Mouse (Mus musculus): Measurements from ENCODE around the gene Immp2l.
"Not testable (repeated sequence)": the region's sequence is repeated elsewhere in the genome, so short reads cannot be mapped to it uniquely, and the experiment has no call there.

Gene Immp2l

GRCm38 (mm10) chr12:41647675-41648074, 623.8 kb downstream of the Immp2l start:
- no peak for DNase-seq (ENCODE audit: low read depth in 2 of 2, low spot score in 2 of 2)

- no peak for DNase-seq (ENCODE audit: low read depth in 2 of 2, low spot score in 2 of 2)
These were observed 626.1 kb downstream of the Immp2l start for GRCm38 (mm10) chr12:41649826-41650541.

GRCm38 (mm10) chr12:41668280-41668679, 644.4 kb downstream of the Immp2l start:
- DNase-seq (ENCODE audit: low read depth in 2 of 2, low spot score in 2 of 2) = no peak

- DNase-seq (ENCODE audit: low read depth in 2 of 2, low spot score in 2 of 2) = no peak
These were observed 645.6 kb downstream of the Immp2l start for GRCm38 (mm10) chr12:41669481-41669880.

GRCm38 (mm10) chr12:41674861-41675260, 651.0 kb downstream of the Immp2l start:
- no peak for DNase-seq (ENCODE audit: low read depth in 2 of 2, low spot score in 2 of 2)

GRCm38 (mm10) chr12:41680141-41680540, 656.3 kb downstream of the Immp2l start:
- no peak for DNase-seq (ENCODE audit: low read depth in 2 of 2, low spot score in 2 of 2)

- no peak for DNase-seq (ENCODE audit: low read depth in 2 of 2, low spot score in 2 of 2)
These were observed 658.3 kb downstream of the Immp2l start for GRCm38 (mm10) chr12:41682141-41682540.

GRCm38 (mm10) chr12:41689809-41690208, 665.9 kb downstream of the Immp2l start:
- no peak for DNase-seq (ENCODE audit: low read depth in 2 of 2, low spot score in 2 of 2)

- no peak for DNase-seq (ENCODE audit: low read depth in 2 of 2, low spot score in 2 of 2)
These were observed 686.7 kb downstream of the Immp2l start for GRCm38 (mm10) chr12:41710608-41711007.

GRCm38 (mm10) chr12:41716946-41717345, 693.1 kb downstream of the Immp2l start:
- DNase-seq (ENCODE audit: low read depth in 2 of 2, low spot score in 2 of 2) = no peak

- DNase-seq (ENCODE audit: low read depth in 2 of 2, low spot score in 2 of 2) = no peak
These were observed 700.7 kb downstream of the Immp2l start for GRCm38 (mm10) chr12:41724585-41724984.

- no peak for DNase-seq (ENCODE audit: low read depth in 2 of 2, low spot score in 2 of 2)
These were observed 702.8 kb downstream of the Immp2l start for GRCm38 (mm10) chr12:41726720-41727119.

GRCm38 (mm10) chr12:41727221-41727620, 703.3 kb downstream of the Immp2l start:
- DNase-seq (ENCODE audit: low read depth in 2 of 2, low spot score in 2 of 2) = no peak

- no peak for DNase-seq (ENCODE audit: low read depth in 2 of 2, low spot score in 2 of 2)
These were observed 704.0 kb downstream of the Immp2l start for GRCm38 (mm10) chr12:41727764-41728338.

GRCm38 (mm10) chr12:41728467-41728866, 704.6 kb downstream of the Immp2l start:
- DNase-seq (ENCODE audit: low read depth in 2 of 2, low spot score in 2 of 2) = no peak

GRCm38 (mm10) chr12:41729780-41730179, 705.9 kb downstream of the Immp2l start:
- no peak for DNase-seq (ENCODE audit: low read depth in 2 of 2, low spot score in 2 of 2)

- DNase-seq (ENCODE audit: low read depth in 2 of 2, low spot score in 2 of 2) = no peak
These were observed 709.3 kb downstream of the Immp2l start for GRCm38 (mm10) chr12:41733168-41733567.

GRCm38 (mm10) chr12:41742887-41743286, 719.0 kb downstream of the Immp2l start:
- no peak for DNase-seq (ENCODE audit: low read depth in 2 of 2, low spot score in 2 of 2)

- no peak for DNase-seq (ENCODE audit: low read depth in 2 of 2, low spot score in 2 of 2)
These were observed 739.5 kb downstream of the Immp2l start for GRCm38 (mm10) chr12:41763396-41763795.

- DNase-seq (ENCODE audit: low read depth in 2 of 2, low spot score in 2 of 2) = no peak
These were observed 750.1 kb downstream of the Immp2l start for GRCm38 (mm10) chr12:41773961-41774360.

GRCm38 (mm10) chr12:41774623-41775323, 750.9 kb downstream of the Immp2l start:
- DNase-seq (ENCODE audit: low read depth in 2 of 2, low spot score in 2 of 2) = no peak

GRCm38 (mm10) chr12:41777762-41778161, 753.9 kb downstream of the Immp2l start:
- not testable (repeated sequence) for DNase-seq (ENCODE audit: low read depth in 2 of 2, low spot score in 2 of 2)
